Mouse (Mus musculus): ENCODE data around the gene Anp32e. TPM values are rescaled to one million over a fixed set of nuclear protein-coding genes. Genes with fewer than 3 reads are reported as not detected.
"Not testable (repeated sequence)": the region's sequence is repeated elsewhere in the genome, so short reads cannot be mapped to it uniquely, and the experiment has no call there.

The Anp32e gene
- polyA plus RNA-seq, 1 experiment from 2014 or later, result 150 TPM

GRCm38 (mm10) chr3:95970661-95971060 is 41.6 kb downstream of the Anp32e start:
- not testable (repeated sequence) for H3K4me3 ChIP-seq; H3K36me3 ChIP-seq; H3K4me2 ChIP-seq; ATAC-seq (ENCODE audit: low read depth); H3K27me3 ChIP-seq; H3K27ac ChIP-seq (replicated peaks); H3K9ac ChIP-seq; H3K9me3 ChIP-seq
- WGBS, result 61% methylated on average over 7 of the region's 7 CpGs
- peaks cover 34% of the 10 kb centered on the region for H3K4me1 ChIP-seq (replicated peaks)

GRCm38 (mm10) chr3:95972251-95972872 is 43.3 kb downstream of the Anp32e start:
- no peaks in the 10 kb centered on the region for H3K36me3 ChIP-seq
- peak overlapping the region; percentile 83 for H3K27ac ChIP-seq (replicated peaks)
- 64% methylated on average over 12 of the region's 12 CpGs for WGBS
- H3K9ac ChIP-seq, result peak overlapping the region; percentile 59
- no peaks in the 10 kb centered on the region; the same call in 1 of the 2 replicates for H3K27me3 ChIP-seq
- H3K4me1 ChIP-seq (replicated peaks), result peaks cover 29% of the 10 kb centered on the region
- H3K9me3 ChIP-seq, result no peaks in the 10 kb centered on the region
- ATAC-seq (ENCODE audit: low read depth), result no peak
- H3K4me3 ChIP-seq, result peak overlapping the region; percentile 29
- H3K4me2 ChIP-seq, result peak overlapping the region; percentile 56

GRCm38 (mm10) chr3:95972873-95973634 is 44.0 kb downstream of the Anp32e start:
- Histone ChIP-seq H3K9me3 (no peaks in the 10 kb centered on the region), H3K4me2 (peak overlapping the region; percentile 56), H3K9ac (peak overlapping the region; percentile 59), H3K27me3 (no peaks in the 10 kb centered on the region; the same call in 1 of the 2 replicates), H3K27ac (replicated peaks) (peak overlapping the region; percentile 83), H3K36me3 (no peaks in the 10 kb centered on the region), H3K4me3 (peak overlapping the region; percentile 29), H3K4me1 (replicated peaks) (peaks cover 29% of the 10 kb centered on the region)
- WGBS, result 2% methylated on average over 34 of the region's 34 CpGs
- peak; percentile 95 for ATAC-seq (ENCODE audit: low read depth)

- Histone ChIP-seq H3K4me1 (replicated peaks) (peaks cover 28% of the 10 kb centered on the region), H3K9me3 (no peaks in the 10 kb centered on the region), H3K36me3 (no peaks in the 10 kb centered on the region), H3K4me2 (no peak overlapping the region), H3K9ac (no peak overlapping the region), H3K27me3 (no peaks in the 10 kb centered on the region; the same call in 1 of the 2 replicates), H3K4me3 (no peak overlapping the region), H3K27ac (replicated peaks) (no peak overlapping the region)
- no peak for ATAC-seq (ENCODE audit: low read depth)
- 70% methylated on average over 3 of the region's 3 CpGs for WGBS
These were observed 48.0 kb downstream of the Anp32e start for GRCm38 (mm10) chr3:95977079-95977478.

- H3K9me3 ChIP-seq; H3K36me3 ChIP-seq; H3K27ac ChIP-seq (replicated peaks); H3K4me2 ChIP-seq; H3K27me3 ChIP-seq; H3K4me3 ChIP-seq; H3K9ac ChIP-seq; ATAC-seq (ENCODE audit: low read depth): not testable (repeated sequence)
- H3K4me1 ChIP-seq (replicated peaks), result peaks cover 23% of the 10 kb centered on the region
- 96% methylated on average over 7 of the region's 7 CpGs for WGBS
These were observed 48.5 kb downstream of the Anp32e start for GRCm38 (mm10) chr3:95977587-95977986.

GRCm38 (mm10) chr3:95978265-95978664 is 49.2 kb downstream of the Anp32e start:
- Histone ChIP-seq H3K27me3 (no peaks in the 10 kb centered on the region; the same call in 1 of the 2 replicates), H3K27ac (replicated peaks) (no peak overlapping the region), H3K9ac (no peak overlapping the region), H3K36me3 (no peaks in the 10 kb centered on the region), H3K4me2 (no peak overlapping the region), H3K4me3 (no peak overlapping the region), H3K9me3 (no peaks in the 10 kb centered on the region), H3K4me1 (replicated peaks) (peaks cover 16% of the 10 kb centered on the region)
- ATAC-seq (ENCODE audit: low read depth), result no peak
- 76% methylated on average over 9 of the region's 9 CpGs for WGBS

- Histone ChIP-seq H3K4me2 (no peak overlapping the region), H3K9ac (no peak overlapping the region), H3K36me3 (no peaks in the 10 kb centered on the region), H3K4me1 (replicated peaks) (peaks cover 10% of the 10 kb centered on the region), H3K27ac (replicated peaks) (no peak overlapping the region), H3K27me3 (no peaks in the 10 kb centered on the region; the same call in 1 of the 2 replicates), H3K4me3 (no peak overlapping the region), H3K9me3 (no peaks in the 10 kb centered on the region)
- ATAC-seq (ENCODE audit: low read depth), result no peak
- WGBS, result 79% methylated on average over 12 of the region's 12 CpGs
These were observed 51.4 kb downstream of the Anp32e start for GRCm38 (mm10) chr3:95980276-95980970.

GRCm38 (mm10) chr3:95982129-95982528 is 53.1 kb downstream of the Anp32e start:
- Histone ChIP-seq H3K4me3 (no peak overlapping the region), H3K27me3 (no peaks in the 10 kb centered on the region), H3K9ac (no peak overlapping the region), H3K4me2 (no peak overlapping the region), H3K36me3 (peaks cover 3% of the 10 kb centered on the region; the same call in 1 of the 2 replicates), H3K27ac (replicated peaks) (no peak overlapping the region), H3K4me1 (replicated peaks) (peaks cover 27% of the 10 kb centered on the region), H3K9me3 (no peaks in the 10 kb centered on the region)
- WGBS, result 90% methylated on average over 4 of the region's 4 CpGs
- no peak for ATAC-seq (ENCODE audit: low read depth)

GRCm38 (mm10) chr3:95985209-95986000 is 56.4 kb downstream of the Anp32e start:
- Histone ChIP-seq H3K4me2 (peak overlapping the region; percentile 51), H3K27me3 (no peaks in the 10 kb centered on the region), H3K4me3 (peak overlapping the region; percentile 14), H3K9ac (peak overlapping the region; percentile 67), H3K36me3 (peaks cover 35% of the 10 kb centered on the region), H3K4me1 (replicated peaks) (peaks cover 38% of the 10 kb centered on the region), H3K27ac (replicated peaks) (peak overlapping the region; percentile 95), H3K9me3 (no peaks in the 10 kb centered on the region)
- peak; percentile 92 for ATAC-seq (ENCODE audit: low read depth)
- under 1% methylated on average over 12 of the region's 12 CpGs for WGBS

- 2% methylated on average over 21 of the region's 21 CpGs for WGBS
- no peaks in the 10 kb centered on the region for H3K27me3 ChIP-seq
- peak overlapping the region; percentile 14 for H3K4me3 ChIP-seq
- no peak; the same call in 1 of the 2 replicates for ATAC-seq (ENCODE audit: low read depth)
- H3K36me3 ChIP-seq, result peaks cover 42% of the 10 kb centered on the region
- H3K9ac ChIP-seq, result peak overlapping the region; percentile 67
- peak overlapping the region; percentile 51 for H3K4me2 ChIP-seq
- H3K27ac ChIP-seq (replicated peaks), result peak overlapping the region; percentile 95
- H3K9me3 ChIP-seq, result no peaks in the 10 kb centered on the region
- H3K4me1 ChIP-seq (replicated peaks), result peaks cover 38% of the 10 kb centered on the region
These were observed 57.1 kb downstream of the Anp32e start for GRCm38 (mm10) chr3:95986001-95986622.

GRCm38 (mm10) chr3:95986984-95987383 is 57.9 kb downstream of the Anp32e start:
- Histone ChIP-seq H3K4me1 (replicated peaks) (peaks cover 45% of the 10 kb centered on the region), H3K27ac (replicated peaks) (peak overlapping the region; percentile 95), H3K4me3 (peak overlapping the region; percentile 14; the same call in 1 of the 2 replicates), H3K9ac (0 out of 2 replicates have a peak overlapping the region, but pooled peaks have one; percentile 67), H3K36me3 (peaks cover 50% of the 10 kb centered on the region), H3K9me3 (no peaks in the 10 kb centered on the region), H3K27me3 (no peaks in the 10 kb centered on the region), H3K4me2 (peak overlapping the region; percentile 51; the same call in 1 of the 2 replicates)
- ATAC-seq (ENCODE audit: low read depth), result no peak
- 64% methylated on average over 4 of the region's 4 CpGs for WGBS
